15 mouse cellular contexts compared by ENCODE assay signal in genomic region chr12:31294996-31295395, GRCm38 (mm10). TPM values are rescaled to one million over a fixed set of nuclear protein-coding genes. Genes with fewer than 3 reads are reported as not detected.
DNase-seq lines count a peak whose midpoint lies in the region; ATAC-seq lines count a peak whose summit lies in the region.
"Had no signal": no experiment of that assay in that cellular context is flagged by ENCODE, and none has a peak within 500 bp of the region (broad histone marks: within the 10 kb centered on the region; RNA-seq: fewer than 3 reads in every experiment).

No protein-coding gene starts in this region.

- H3K4me2 ChIP-seq in heart, embryonic 11.5 days = no peak overlapping the region
- H3K4me2 ChIP-seq in liver, embryonic 13.5 days = 0 out of 2 replicates have a peak overlapping the region, but pooled peaks have one; percentile 17
- no peak overlapping the region for H3K4me2 ChIP-seq in liver, embryonic 12.5 days
- peak overlapping the region; percentile 34 for H3K4me2 ChIP-seq in stomach, embryonic 15.5 days
- H3K4me2 ChIP-seq: liver, embryonic 15.5 days; midbrain, embryonic 13.5 days had no signal

- no peak overlapping the region for H3K4me3 ChIP-seq in heart, embryonic 11.5 days (ENCODE audit: low read depth, low read length)
- no peak overlapping the region for H3K4me3 ChIP-seq in liver, embryonic 13.5 days (replicated peaks)
- H3K4me3 ChIP-seq in liver, embryonic 12.5 days = no peak overlapping the region
- H3K4me3 ChIP-seq in limb, embryonic 10.5 days = no peak overlapping the region
- H3K4me3 ChIP-seq in stomach, embryonic 15.5 days (replicated peaks) = no peak overlapping the region
- H3K4me3 ChIP-seq: liver, embryonic 15.5 days; midbrain, embryonic 13.5 days had no signal

- H3K27me3 ChIP-seq in heart, embryonic 11.5 days (ENCODE audit: control insufficient read depth, insufficient read depth, low read length) = no peaks in the 10 kb centered on the region
- no peaks in the 10 kb centered on the region for H3K27me3 ChIP-seq in liver, embryonic 13.5 days
- H3K27me3 ChIP-seq in liver, embryonic 12.5 days (replicated peaks) = no peaks in the 10 kb centered on the region
- no peaks in the 10 kb centered on the region for H3K27me3 ChIP-seq in limb, embryonic 10.5 days (ENCODE audit: low read depth, poor library complexity, severe bottlenecking)
- no peaks in the 10 kb centered on the region for H3K27me3 ChIP-seq in stomach, embryonic 15.5 days (replicated peaks)
- H3K27me3 ChIP-seq: liver, embryonic 15.5 days; midbrain, embryonic 13.5 days had no signal

- H3K27ac ChIP-seq in heart, embryonic 11.5 days (ENCODE audit: low read depth, low read length) = peak overlapping the region; percentile 66
- H3K27ac ChIP-seq in liver, embryonic 13.5 days = no peak overlapping the region
- H3K27ac ChIP-seq in liver, embryonic 12.5 days = no peak overlapping the region
- H3K27ac ChIP-seq in limb, embryonic 10.5 days = peak overlapping the region; percentile 74
- H3K27ac ChIP-seq in stomach, embryonic 15.5 days = peak overlapping the region; percentile 55
- H3K27ac ChIP-seq: liver, embryonic 15.5 days; midbrain, embryonic 13.5 days had no signal

- no peak for ATAC-seq in heart, embryonic 11.5 days (replicated peaks; ENCODE audit: insufficient number of reproducible peaks, low FRiP score, low TSS enrichment)
- ATAC-seq in liver, embryonic 13.5 days (ENCODE audit: low read depth) = no peak
- ATAC-seq in liver, embryonic 12.5 days = no peak
- no peak; the same call in 1 of the 2 replicates for ATAC-seq in stomach, embryonic 15.5 days (ENCODE audit: insufficient read depth, low FRiP score, low read depth)

- DNase-seq in heart, postnatal 4 days = no peak
- no peak for DNase-seq in liver, embryonic 13.5 days
- DNase-seq in limb, embryonic 10.5 days (ENCODE audit: low spot score) = no peak
- no peak for DNase-seq in retina, postnatal 1 day
- DNase-seq: cerebellum, postnatal 14 days; thymus, postnatal 14 days had no signal

- no peaks in the 10 kb centered on the region for H3K9me3 ChIP-seq in heart, embryonic 11.5 days (replicated peaks; ENCODE audit: control insufficient read depth, low read length)
- H3K9me3 ChIP-seq in liver, embryonic 13.5 days (replicated peaks) = no peaks in the 10 kb centered on the region
- H3K9me3 ChIP-seq in liver, embryonic 12.5 days (replicated peaks) = no peaks in the 10 kb centered on the region
- no peaks in the 10 kb centered on the region for H3K9me3 ChIP-seq in limb, embryonic 10.5 days (replicated peaks)
- H3K9me3 ChIP-seq in stomach, embryonic 15.5 days = no peaks in the 10 kb centered on the region
- H3K9me3 ChIP-seq: liver, embryonic 15.5 days; midbrain, embryonic 13.5 days had no signal

- H3K36me3 ChIP-seq in heart, embryonic 11.5 days (ENCODE audit: control insufficient read depth, insufficient read depth, low read length) = peaks cover 24% of the 10 kb centered on the region; the same call in 1 of the 2 replicates
- no peaks in the 10 kb centered on the region for H3K36me3 ChIP-seq in liver, embryonic 13.5 days
- no peaks in the 10 kb centered on the region for H3K36me3 ChIP-seq in liver, embryonic 12.5 days
- H3K36me3 ChIP-seq in limb, embryonic 10.5 days = peaks cover 73% of the 10 kb centered on the region
- H3K36me3 ChIP-seq in stomach, embryonic 15.5 days = peaks cover 25% of the 10 kb centered on the region
- H3K36me3 ChIP-seq: liver, embryonic 15.5 days; midbrain, embryonic 13.5 days had no signal

- H3K9ac ChIP-seq in heart, embryonic 11.5 days (ENCODE audit: low read depth, low read length) = no peak overlapping the region
- H3K9ac ChIP-seq in liver, embryonic 13.5 days = no peak overlapping the region
- H3K9ac ChIP-seq in liver, embryonic 12.5 days = no peak overlapping the region
- H3K9ac ChIP-seq in stomach, embryonic 15.5 days = no peak overlapping the region
- H3K9ac ChIP-seq: liver, embryonic 15.5 days; midbrain, embryonic 13.5 days had no signal

- 56% methylated on average over 11 of the region's 11 CpGs for WGBS in heart, embryonic 11.5 days (ENCODE audit: insufficient replicate concordance)
- 71% methylated on average over 11 of the region's 11 CpGs for WGBS in liver, embryonic 13.5 days (ENCODE audit: insufficient replicate concordance)
- 76% methylated on average over 11 of the region's 11 CpGs for WGBS in liver, embryonic 12.5 days (ENCODE audit: insufficient replicate concordance)
- WGBS in limb, embryonic 10.5 days = 59% methylated on average over 11 of the region's 11 CpGs
- 33% methylated on average over 11 of the region's 11 CpGs for whole genome bisulfite sequencing in stomach, embryonic 15.5 days

- H3K4me1 ChIP-seq in heart, embryonic 11.5 days (ENCODE audit: control insufficient read depth, insufficient read depth, low read length) = peaks cover 41% of the 10 kb centered on the region
- peaks cover 6% of the 10 kb centered on the region; the same call in 1 of the 2 replicates for H3K4me1 ChIP-seq in liver, embryonic 13.5 days (replicated peaks)
- no peaks in the 10 kb centered on the region; the same call in 1 of the 2 replicates for H3K4me1 ChIP-seq in liver, embryonic 12.5 days
- peaks cover 42% of the 10 kb centered on the region for H3K4me1 ChIP-seq in limb, embryonic 10.5 days
- H3K4me1 ChIP-seq in stomach, embryonic 15.5 days = peaks cover 22% of the 10 kb centered on the region
- H3K4me1 ChIP-seq: midbrain, embryonic 13.5 days had no signal

RNA-seq across cellular contexts. Expression of gene Lamb1, which starts 30.0 kb away (rescaled TPM):
- 67.4 and 92.3 TPM in 2 replicates for polyA plus RNA-seq in heart, embryonic 11.5 days (2014; fragmentation: Nextera tagmentation; extraction: Ambion mirVana)
- 100 to 1,000 TPM; 266 to 279 TPM for total RNA-seq in heart, postnatal 4 days (2021)
- 3.7 and 4.3 TPM in 2 replicates for polyA plus RNA-seq in liver, embryonic 13.5 days (2015; fragmentation: Nextera tagmentation; extraction: Ambion mirVana)
- polyA plus RNA-seq in liver, embryonic 12.5 days (2016; fragmentation: Nextera tagmentation; extraction: Ambion mirVana) = 8.3 and 8.6 TPM in 2 replicates
- 40.5 and 44.6 TPM in 2 replicates for polyA plus RNA-seq in limb, embryonic 10.5 days (2016; fragmentation: Nextera tagmentation; extraction: Ambion mirVana)
- 83.4 and 94.1 TPM in 2 replicates for polyA plus RNA-seq in stomach, embryonic 15.5 days (2015; fragmentation: Nextera tagmentation; extraction: Ambion mirVana)

RNA-seq across cellular contexts. Expression of gene Gm6993, which starts 54.4 kb away (rescaled TPM):
- polyA plus RNA-seq in heart, embryonic 11.5 days (2014; fragmentation: Nextera tagmentation; extraction: Ambion mirVana) = not detected in 2 replicates
- not detected for total RNA-seq in heart, postnatal 4 days (2021)
- polyA plus RNA-seq in liver, embryonic 13.5 days (2015; fragmentation: Nextera tagmentation; extraction: Ambion mirVana) = not detected in 2 replicates
- polyA plus RNA-seq in liver, embryonic 12.5 days (2016; fragmentation: Nextera tagmentation; extraction: Ambion mirVana) = not detected in 2 replicates
- not detected in 2 replicates for polyA plus RNA-seq in limb, embryonic 10.5 days (2016; fragmentation: Nextera tagmentation; extraction: Ambion mirVana)
- not detected in 2 replicates for polyA plus RNA-seq in stomach, embryonic 15.5 days (2015; fragmentation: Nextera tagmentation; extraction: Ambion mirVana)
- total RNA-seq: heart, postnatal 36 days; layer of hippocampus, postnatal 25 days had no signal
- polyA plus RNA-seq: frontal cortex, adult 2 months; liver, embryonic 15.5 days; midbrain, embryonic 13.5 days; neural tube, embryonic 11.5 days had no signal

RNA-seq across cellular contexts. Expression of gene Dld, which starts 56.3 kb away (rescaled TPM):
- 207 and 218 TPM in 2 replicates for polyA plus RNA-seq in heart, embryonic 11.5 days (2014; fragmentation: Nextera tagmentation; extraction: Ambion mirVana)
- 100 to 1,000 TPM; 309 to 328 TPM for total RNA-seq in heart, postnatal 4 days (2021)
- polyA plus RNA-seq in liver, embryonic 13.5 days (2015; fragmentation: Nextera tagmentation; extraction: Ambion mirVana) = 94.1 and 122 TPM in 2 replicates
- polyA plus RNA-seq in liver, embryonic 12.5 days (2016; fragmentation: Nextera tagmentation; extraction: Ambion mirVana) = 110 and 111 TPM in 2 replicates
- polyA plus RNA-seq in limb, embryonic 10.5 days (2016; fragmentation: Nextera tagmentation; extraction: Ambion mirVana) = 129 and 155 TPM in 2 replicates
- 126 and 137 TPM in 2 replicates for polyA plus RNA-seq in stomach, embryonic 15.5 days (2015; fragmentation: Nextera tagmentation; extraction: Ambion mirVana)

Comparison
In these comparisons a context has a peak if more than half of its experiments do, and no peak if none do; other contexts are left out.
1. H3K4me2 ChIP-seq: peak in liver, embryonic 13.5 days (single experiment) and stomach, embryonic 15.5 days (single experiment); none in heart, embryonic 11.5 days (single experiment) and liver, embryonic 12.5 days (single experiment).
2. H3K27ac ChIP-seq: peak in heart, embryonic 11.5 days (single experiment), limb, embryonic 10.5 days (single experiment) and stomach, embryonic 15.5 days (single experiment); none in liver, embryonic 13.5 days (single experiment) and liver, embryonic 12.5 days (single experiment).